Mouse (Mus musculus) CH12.LX (cell line): ENCODE data around the gene Cramp1l. TPM values are rescaled to one million over a fixed set of nuclear protein-coding genes. Genes with fewer than 3 reads are reported as not detected.

ENCODE experiments used
- DNase-seq: peaks from one replicate; pipeline ENCODE4 v3.0.0-alpha.2; 2013; ENCODE audit errors: extremely low read depth
- H3K27ac ChIP-seq: 2 replicates; pipeline ENCODE4 v1.5.1; 2012; ENCODE audit warnings: low read depth, mild to moderate bottlenecking, control low read depth, moderate library complexity; ENCODE audit not compliant: insufficient read depth
- H3K27me3 ChIP-seq: replicated peaks from 2 replicates; pipeline ENCODE3; 2012; ENCODE audit warnings: inconsistent platforms
- H3K36me3 ChIP-seq, 2 experiments: replicated peaks in 1 of 2; 2 replicates each; pipeline versions ENCODE3 to v1.6.1; 2012; ENCODE audit warnings: inconsistent platforms in 1 of 2, low read length in 1 of 2, mild to moderate bottlenecking in 1 of 2, mixed read lengths in 1 of 2, moderate library complexity in 1 of 2; ENCODE audit not compliant: control insufficient read depth in 1 of 2, insufficient read depth in 1 of 2
- H3K4me1 ChIP-seq, 2 experiments: 2 replicates each; pipeline ENCODE4 v1.6.1; 2012; ENCODE audit warnings: inconsistent platforms in 1 of 2, moderate library complexity in 1 of 2; ENCODE audit not compliant: insufficient read depth in 2 of 2, control insufficient read depth in 1 of 2
- H3K4me2 ChIP-seq: 2 replicates; pipeline ENCODE4 v1.6.1; 2012; ENCODE audit warnings: low read depth, mild to moderate bottlenecking, control low read depth; ENCODE audit not compliant: poor library complexity, insufficient read depth, severe bottlenecking
- H3K4me3 ChIP-seq, 3 experiments: fragments of 150-350 bp in 1 of 3; sonication (generic) in 1 of 3; replicated peaks in 1 of 3; 2 replicates each; pipeline versions ENCODE3 to v1.5.1; 2011 to 2012; ENCODE audit warnings: low read depth in 2 of 3, low read length in 2 of 3, mild to moderate bottlenecking in 2 of 3, moderate library complexity in 2 of 3, control low read depth in 1 of 3, improper control_type of control experiment in 1 of 3, inconsistent platforms in 1 of 3, mixed read lengths in 1 of 3; ENCODE audit not compliant: poor library complexity in 1 of 3
- H3K79me2 ChIP-seq: replicated peaks from 2 replicates; pipeline ENCODE4 v1.6.1; 2012; ENCODE audit warnings: mild to moderate bottlenecking, moderate library complexity; ENCODE audit not compliant: control insufficient read depth, poor library complexity, insufficient read depth, severe bottlenecking; ENCODE audit errors: extremely low read depth
- H3K9ac ChIP-seq: 2 replicates; pipeline ENCODE4 v1.6.1; 2012; ENCODE audit warnings: low read depth, mild to moderate bottlenecking, control low read depth, moderate library complexity; ENCODE audit not compliant: insufficient read depth
- H3K9me3 ChIP-seq: replicated peaks from 2 replicates; pipeline ENCODE3; 2012; ENCODE audit warnings: low read length, inconsistent platforms, mixed read lengths
- BHLHE40 ChIP-seq: IDR thresholded peaks from 2 replicates; pipeline ENCODE4 v1.6.1; 2011; ENCODE audit warnings: mild to moderate bottlenecking, low read depth, low read length, improper control_type of control experiment
- CHD1 ChIP-seq: IDR thresholded peaks from 2 replicates; pipeline ENCODE4 v1.6.1; 2012; ENCODE audit warnings: low read depth, low read length, improper control_type of control experiment, inconsistent platforms
- E2F4 ChIP-seq: IDR thresholded peaks from 2 replicates; pipeline ENCODE4 v1.6.1; 2011; ENCODE audit warnings: low read depth, low read length, improper control_type of control experiment; ENCODE audit not compliant: insufficient replicate concordance
- EP300 ChIP-seq: IDR thresholded peaks from 2 replicates; pipeline ENCODE4 v1.6.1; 2011; ENCODE audit warnings: low read length, improper control_type of control experiment
- GABPA ChIP-seq: IDR thresholded peaks from 2 replicates; pipeline ENCODE4 v1.6.1; 2012; ENCODE audit warnings: low read depth, low read length, improper control_type of control experiment, inconsistent platforms; ENCODE audit not compliant: insufficient replicate concordance
- HCFC1 ChIP-seq: IDR thresholded peaks from 2 replicates; pipeline ENCODE4 v1.6.1; 2012; ENCODE audit warnings: low read depth, mild to moderate bottlenecking, inconsistent platforms, low read length, improper control_type of control experiment
- IRF4 ChIP-seq: IDR thresholded peaks from 2 replicates; pipeline ENCODE4 v1.6.1; 2014; ENCODE audit warnings: low read depth, mild to moderate bottlenecking, inconsistent platforms, low read length, improper control_type of control experiment
- JUN ChIP-seq: IDR thresholded peaks from 2 replicates; pipeline ENCODE4 v1.6.1; 2011; ENCODE audit warnings: low read depth, mild to moderate bottlenecking, low read length, improper control_type of control experiment, moderate library complexity; ENCODE audit not compliant: insufficient read depth
- JUND ChIP-seq: conservative IDR thresholded peaks from 2 replicates; pipeline ENCODE4 v1.6.1; 2011; ENCODE audit warnings: low read depth, low read length, improper control_type of control experiment
- MAX ChIP-seq: IDR thresholded peaks from 2 replicates; pipeline ENCODE4 v1.6.1; 2011; ENCODE audit warnings: low read length, improper control_type of control experiment
- MAZ ChIP-seq: IDR thresholded peaks from 2 replicates; pipeline ENCODE4 v1.6.1; 2012; ENCODE audit warnings: low read depth, mild to moderate bottlenecking, inconsistent platforms, low read length, improper control_type of control experiment, moderate library complexity
- MXI1 ChIP-seq: IDR thresholded peaks from 2 replicates; pipeline ENCODE4 v1.6.1; 2011; ENCODE audit warnings: mild to moderate bottlenecking, low read depth, low read length, improper control_type of control experiment
- NELFE ChIP-seq: IDR thresholded peaks from 2 replicates; pipeline ENCODE4 v1.6.1; 2011; ENCODE audit warnings: low read depth, low read length, improper control_type of control experiment
- RAD21 ChIP-seq: IDR thresholded peaks from 2 replicates; pipeline ENCODE4 v1.6.1; 2011; ENCODE audit warnings: low read depth, mild to moderate bottlenecking, low read length, improper control_type of control experiment, moderate library complexity
- RCOR1 ChIP-seq: conservative IDR thresholded peaks from 2 replicates; pipeline ENCODE4 v1.6.1; 2012; ENCODE audit warnings: low read depth, mild to moderate bottlenecking, inconsistent platforms, low read length, improper control_type of control experiment
- SIN3A ChIP-seq: IDR thresholded peaks from 2 replicates; pipeline ENCODE4 v1.6.1; 2012; ENCODE audit warnings: low read length, improper control_type of control experiment, inconsistent platforms
- TBP ChIP-seq: conservative IDR thresholded peaks from 2 replicates; pipeline ENCODE4 v1.6.1; 2011; ENCODE audit warnings: low read depth, low read length, improper control_type of control experiment
- USF1 ChIP-seq: IDR thresholded peaks from 2 replicates; pipeline ENCODE4 v1.6.1; 2014; ENCODE audit warnings: low read depth, mild to moderate bottlenecking, inconsistent platforms, low read length, improper control_type of control experiment
- USF2 ChIP-seq: conservative IDR thresholded peaks from 2 replicates; pipeline ENCODE4 v1.6.1; 2011; ENCODE audit warnings: low read depth, low read length, improper control_type of control experiment
- ZMIZ1 ChIP-seq: IDR thresholded peaks from 2 replicates; pipeline ENCODE4 v1.6.1; 2012; ENCODE audit warnings: low read depth, mild to moderate bottlenecking, inconsistent platforms, low read length, improper control_type of control experiment
- ZNF384 ChIP-seq: IDR thresholded peaks from 2 replicates; pipeline ENCODE4 v1.6.1; 2012; ENCODE audit warnings: low read depth, low read length, improper control_type of control experiment, inconsistent platforms
- dilution Hi-C: fragments of 300-500 bp; cut with MboI; formaldehyde crosslinking; loops from 2 replicates; pipeline ENCODE4 v1.14.3; 2020; ENCODE audit warnings: low sequenced_read_pairs; ENCODE audit not compliant: extremely low pct_unique_long_range_greater_than_20kb, extremely low pct_ligation_motif_present
- in situ Hi-C: fragments of 300-500 bp; cut with MboI; formaldehyde crosslinking; loops from 3 replicates; pipeline ENCODE4 v1.14.3; 2019; ENCODE audit warnings: low sequenced_read_pairs, low pct_ligation_motif_present, low pct_unique_long_range_greater_than_20kb, mixed read lengths
- polyA plus RNA-seq: library from polyadenylated mRNA; unstranded; fragments of >175 nt; gene quantifications from 2 replicates; pipeline ENCODE4 v1.2.1, GENCODE M21; 2012; ENCODE audit warnings: low read depth; ENCODE audit not compliant: insufficient read length
- total RNA-seq, 2 experiments: library from RNA; depleted of rRNA; stranded (reverse); fragments of 300-350 nt in 1 of 2; fragments of >200 nt in 1 of 2; gene quantifications; 2 replicates each; pipeline ENCODE4 v1.2.3; 2012 to 2014

Gene Cramp1l
- total and polyA plus RNA-seq, 3 experiments, result 2.1 to 6.9 (median 4.3) TPM

GRCm38 (mm10) chr17:24929506-24929905, 86.1 kb downstream of the Cramp1l start:
- Histone ChIP-seq H3K27ac (no peak overlapping the region), H3K4me2 (no peak overlapping the region), H3K27me3 (no peaks in the 10 kb centered on the region), H3K9ac (no peak overlapping the region), H3K79me2 (peaks cover 59% of the 10 kb centered on the region), H3K36me3 (peaks cover 37 to 78% of the 10 kb centered on the region in 2 experiments), H3K4me3 (no peak overlapping the region), H3K4me1 (peaks cover 5 to 26% of the 10 kb centered on the region in 2 experiments; a peak in 3 of 4 replicates), H3K9me3 (no peaks in the 10 kb centered on the region)
- dilution Hi-C loops (no loop called here), in situ Hi-C loops (no loop called here)
- TF ChIP-seq RAD21 (no peak), BHLHE40 (no peak), ZNF384 (no peak), USF1 (no peak), TBP (no peak), MAZ (no peak), ZMIZ1 (no peak), HCFC1 (no peak), RCOR1 (no peak), EP300 (no peak), GABPA (no peak)
- DNase-seq, result no peak

GRCm38 (mm10) chr17:24923246-24923645, 92.3 kb downstream of the Cramp1l start:
- Histone ChIP-seq H3K4me1 (no peaks in the 10 kb centered on the region), H3K9me3 (no peaks in the 10 kb centered on the region), H3K36me3 (peaks cover 80 to 94% of the 10 kb centered on the region in 2 experiments), H3K27me3 (no peaks in the 10 kb centered on the region), H3K9ac (no peak overlapping the region), H3K4me3 (no peak overlapping the region), H3K4me2 (no peak overlapping the region), H3K79me2 (peaks cover 4% of the 10 kb centered on the region), H3K27ac (no peak overlapping the region)
- dilution Hi-C loops, result no loop called here
- no peak for DNase-seq
- TF ChIP-seq USF1, result no peak
- TF ChIP-seq CHD1, result no peak
- no peak for TF ChIP-seq JUND
- TF ChIP-seq MAX, result no peak
- TF ChIP-seq E2F4, result no peak
- no peak for TF ChIP-seq NELFE
- TF ChIP-seq ZNF384, result no peak
- no peak for TF ChIP-seq TBP
- no peak for TF ChIP-seq USF2
- no peak for TF ChIP-seq ZMIZ1
- no peak for TF ChIP-seq RAD21
- TF ChIP-seq IRF4, result no peak
- no peak for TF ChIP-seq SIN3A
- no peak for TF ChIP-seq MXI1
- no peak for TF ChIP-seq JUN
- in situ Hi-C loops, result no loop called here
